Comparison of ENCODE assay signal across 18 mouse cellular contexts in the genomic region with DNA sequence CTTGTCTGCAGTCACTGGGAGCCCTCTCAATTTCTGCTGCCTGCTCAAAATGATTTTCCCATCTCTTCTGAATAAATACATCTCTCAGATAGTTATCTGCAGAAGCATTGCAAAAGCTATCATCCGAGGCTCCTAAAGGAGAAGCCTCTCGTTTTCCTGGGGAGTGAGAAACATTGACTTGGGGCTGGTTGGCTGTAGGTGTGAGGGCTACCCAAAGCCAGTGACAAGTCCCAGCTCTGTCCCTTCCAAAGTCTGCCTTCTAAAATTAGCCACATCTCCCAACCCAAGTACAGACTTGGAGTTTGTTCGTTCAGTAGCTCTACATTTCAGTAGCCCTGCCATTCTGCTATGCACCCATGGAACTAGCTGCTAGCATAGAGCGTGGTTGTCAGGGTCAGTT. TPM values are rescaled to one million over a fixed set of nuclear protein-coding genes. Genes with fewer than 3 reads are reported as not detected.
DNase-seq lines count a peak whose midpoint lies in the region; ATAC-seq and TF ChIP-seq lines count a peak whose summit lies in the region.
"Had no signal": no experiment of that assay in that cellular context is flagged by ENCODE, and none has a peak within 500 bp of the region (broad histone marks: within the 10 kb centered on the region; RNA-seq: fewer than 3 reads in every experiment).

No protein-coding gene starts in this region.

- no peak for DNase-seq in frontal cortex, postnatal 36 days (ENCODE audit: low spot score in 2 of 2)
- no peak for DNase-seq in heart, adult 9 months (ENCODE audit: low spot score in 2 of 2)
- no peak for DNase-seq in layer of hippocampus, adult 2 months (ENCODE audit: low spot score in 2 of 2)
- DNase-seq in layer of hippocampus, adult 11-12 months (ENCODE audit: low spot score): no peak
- DNase-seq in cerebellum, adult 9-10 months: no peak
- DNase-seq: B cell, adult 2 months; cerebellum, adult 11 months; cerebellum, postnatal 36 days; layer of hippocampus, adult 9-11 months; midbrain, embryonic 14.5 days; right cerebral cortex, postnatal 14 days; thymus, postnatal 14 days had no signal

- WGBS in heart, embryonic 13.5 days: 36% methylated on average over 4 of the region's 4 CpGs
- 91% methylated on average over 4 of the region's 4 CpGs for WGBS in neural tube, embryonic 14.5 days

- H3K4me3 ChIP-seq in heart, embryonic 13.5 days: no peak overlapping the region
- no peak overlapping the region for H3K4me3 ChIP-seq in layer of hippocampus, adult 2 months
- H3K4me3 ChIP-seq in neural tube, embryonic 14.5 days (ENCODE audit: low read depth, low read length): no peak overlapping the region
- H3K4me3 ChIP-seq: erythroblast, embryonic 14.5 days; limb, embryonic 13.5 days; liver, embryonic 15.5 days had no signal

- no peaks in the 10 kb centered on the region for H3K27me3 ChIP-seq in heart, embryonic 13.5 days (replicated peaks)
- no peaks in the 10 kb centered on the region for H3K27me3 ChIP-seq in neural tube, embryonic 14.5 days (ENCODE audit: control insufficient read depth, insufficient read depth, low read length)
- H3K27me3 ChIP-seq: limb, embryonic 13.5 days; liver, embryonic 15.5 days had no signal

- no peak for TF ChIP-seq CTCF in layer of hippocampus, adult 2 months (conservative IDR thresholded peaks at IDR 0.05)

- H3K9me3 ChIP-seq in heart, embryonic 13.5 days: no peaks in the 10 kb centered on the region
- no peaks in the 10 kb centered on the region for H3K9me3 ChIP-seq in neural tube, embryonic 14.5 days (ENCODE audit: control insufficient read depth, low read length)
- H3K9me3 ChIP-seq: limb, embryonic 13.5 days; liver, embryonic 15.5 days had no signal

- ATAC-seq in frontal cortex, adult (ENCODE audit: low TSS enrichment): 0 out of 2 replicates have a peak, but pooled peaks have one; percentile 2
- ATAC-seq in heart, embryonic 13.5 days (ENCODE audit: extremely low read depth, insufficient number of reproducible peaks, low FRiP score, low TSS enrichment): no peak
- no peak for ATAC-seq in neural tube, embryonic 14.5 days (ENCODE audit: low read depth)

- H3K9ac ChIP-seq in heart, embryonic 13.5 days: 0 out of 2 replicates have a peak overlapping the region, but pooled peaks have one; percentile 14
- H3K9ac ChIP-seq in neural tube, embryonic 14.5 days (replicated peaks; ENCODE audit: low read depth, low read length): no peak overlapping the region
- H3K9ac ChIP-seq: limb, embryonic 13.5 days; liver, embryonic 15.5 days had no signal

- H3K36me3 ChIP-seq in heart, embryonic 13.5 days: 0 out of 2 replicates have a peak, but pooled peaks cover 4% of the 10 kb centered on the region
- H3K36me3 ChIP-seq in neural tube, embryonic 14.5 days (ENCODE audit: control insufficient read depth, insufficient read depth, low read length): no peaks in the 10 kb centered on the region
- H3K36me3 ChIP-seq: liver, embryonic 15.5 days had no signal

- peak overlapping the region; percentile 40 for H3K4me2 ChIP-seq in heart, embryonic 13.5 days
- no peak overlapping the region for H3K4me2 ChIP-seq in neural tube, embryonic 14.5 days (ENCODE audit: low read depth, low read length)
- H3K4me2 ChIP-seq: limb, embryonic 13.5 days; liver, embryonic 15.5 days had no signal

- peak overlapping the region; percentile 74 for H3K27ac ChIP-seq in heart, embryonic 13.5 days (replicated peaks)
- H3K27ac ChIP-seq in layer of hippocampus, adult 2 months: peak overlapping the region; percentile 60; the same call in 1 of the 2 replicates
- 0 out of 2 replicates have a peak overlapping the region, but pooled peaks have one; percentile 52 for H3K27ac ChIP-seq in neural tube, embryonic 14.5 days (ENCODE audit: low read depth, low read length)
- H3K27ac ChIP-seq: limb, embryonic 13.5 days; liver, embryonic 15.5 days had no signal

- peaks cover 61% of the 10 kb centered on the region for H3K4me1 ChIP-seq in heart, embryonic 13.5 days
- peaks cover 40% of the 10 kb centered on the region for H3K4me1 ChIP-seq in neural tube, embryonic 14.5 days (ENCODE audit: control insufficient read depth, insufficient read depth, low read length)
- H3K4me1 ChIP-seq: liver, embryonic 15.5 days had no signal

RNA-seq across cellular contexts. Expression of a gene that starts 22.3 kb away (rescaled TPM):
- polyA plus RNA-seq in heart, embryonic 13.5 days (2015; fragmentation: Nextera tagmentation; extraction: Ambion mirVana): 3.1 TPM in 2 replicates
- total RNA-seq in layer of hippocampus, adult 2 months (2021): 10 to 100 TPM; 66.7 to 68.8 TPM
- 11.1 and 16.8 TPM in 2 replicates for polyA plus RNA-seq in neural tube, embryonic 14.5 days (2014; fragmentation: Nextera tagmentation; extraction: Ambion mirVana)
- polyA plus RNA-seq: erythroblast, embryonic 14.5 days had no signal
